Mouse (Mus musculus) heart, postnatal 0 days (tissue): Measurements from ENCODE around the gene Reln. TPM values are rescaled to one million over a fixed set of nuclear protein-coding genes. Genes with fewer than 3 reads are reported as not detected.

Experiments used
- ATAC-seq: fragments of 200-750 bp; cut with Nextera tagmentation; 2 replicates; pipeline ENCODE4 v1.8.0; 2017; ENCODE audit warnings: low read depth, moderate number of reproducible peaks, moderate library complexity; ENCODE audit not compliant: insufficient read depth
- DNase-seq: peaks from one replicate; pipeline ENCODE4 v3.0.0-alpha.2; 2016; ENCODE audit warnings: low spot score
- H3K27ac ChIP-seq: fragments of 300-500 bp; sonication (generic); 2 replicates; pipeline ENCODE4 v1.5.1; 2014; ENCODE audit warnings: low read depth, mild to moderate bottlenecking
- H3K27me3 ChIP-seq: fragments of 300-500 bp; sonication (generic); 2 replicates; pipeline ENCODE4 v1.6.1; 2014; ENCODE audit warnings: low read length, mixed read lengths; ENCODE audit not compliant: control insufficient read depth, insufficient read depth
- H3K36me3 ChIP-seq: fragments of 300-500 bp; sonication (generic); replicated peaks from 2 replicates; pipeline ENCODE4 v1.6.1; 2014; ENCODE audit warnings: low read length, mixed read lengths; ENCODE audit not compliant: control insufficient read depth, insufficient read depth
- H3K4me1 ChIP-seq: fragments of 300-500 bp; sonication (generic); 2 replicates; pipeline ENCODE4 v1.6.1; 2014; ENCODE audit warnings: antibody characterized with exemption; ENCODE audit not compliant: control insufficient read depth, insufficient read depth
- H3K4me2 ChIP-seq: fragments of 300-500 bp; sonication (generic); 2 replicates; pipeline ENCODE4 v1.6.1; 2014; ENCODE audit warnings: low read depth, mild to moderate bottlenecking, low read length, moderate library complexity
- H3K4me3 ChIP-seq: fragments of 300-500 bp; sonication (generic); 2 replicates; pipeline ENCODE4 v1.5.1; 2014; ENCODE audit warnings: low read depth, low read length
- H3K9ac ChIP-seq: fragments of 300-500 bp; sonication (generic); replicated peaks from 2 replicates; pipeline ENCODE4 v1.6.1; 2014; ENCODE audit warnings: low read depth, low read length, mixed read lengths
- H3K9me3 ChIP-seq: fragments of 300-500 bp; sonication (generic); replicated peaks from 2 replicates; pipeline ENCODE4 v1.6.1; 2016; ENCODE audit warnings: low read length; ENCODE audit not compliant: control insufficient read depth
- CTCF ChIP-seq: IDR thresholded peaks from 2 replicates; pipeline ENCODE4 v1.5.1; 2016; ENCODE audit warnings: antibody characterized with exemption, control low read depth, low read depth
- EP300 ChIP-seq: IDR thresholded peaks from 2 replicates; pipeline ENCODE4 v1.6.1; 2016; ENCODE audit warnings: antibody characterized with exemption, low read depth
- WGBS: fragments of 180-500 bp; shearing (Covaris S2); extraction: QIAGEN DNeasy Blood & Tissue Kit; methylation state at CpG from one replicate; pipeline ENCODE4 v1.1.7; 2014; 5-methylcytosine and 5-hydroxymethylcytosine counted together
- polyA plus RNA-seq: library from polyadenylated mRNA; unstranded; fragments of >200 nt; fragmentation: Nextera tagmentation; extraction: Ambion mirVana; gene quantifications from 2 replicates; pipeline ENCODE4 v1.2.1, GENCODE M21; 2015
- total RNA-seq: library from RNA; depleted of rRNA; stranded (reverse); fragments of >200 nt; gene quantifications from 2 replicates; pipeline ENCODE4 v1.2.3, GENCODE M21; 2014; ENCODE audit warnings: low replicate concordance

Gene Reln
- total and polyA plus RNA-seq, 2 experiments from 2014 or later, result 1.00 to 14.4 TPM

- H3K36me3 ChIP-seq, result no peaks in the 10 kb centered on the region
- no peak overlapping the region for H3K27ac ChIP-seq
- H3K9ac ChIP-seq, result no peak overlapping the region
- no peak for ATAC-seq
- no peak overlapping the region for H3K4me3 ChIP-seq
- WGBS, result 36% methylated on average over 14 of the region's 14 CpGs
- no peak for DNase-seq
- H3K4me2 ChIP-seq, result no peak overlapping the region
- H3K27me3 ChIP-seq, result peaks cover 72% of the 10 kb centered on the region
- no peaks in the 10 kb centered on the region for H3K9me3 ChIP-seq
- TF ChIP-seq CTCF (no peak), EP300 (no peak)
- no peaks in the 10 kb centered on the region for H3K4me1 ChIP-seq
Observed at GRCm38 (mm10) chr5:22345894-22346635, 1.6 kb upstream of the Reln start.

- Histone ChIP-seq H3K9me3 (no peaks in the 10 kb centered on the region), H3K4me2 (peak overlapping the region; percentile 96), H3K36me3 (no peaks in the 10 kb centered on the region), H3K27ac (no peak overlapping the region), H3K4me3 (peak overlapping the region; percentile 65), H3K27me3 (peaks cover 80% of the 10 kb centered on the region), H3K4me1 (no peaks in the 10 kb centered on the region), H3K9ac (no peak overlapping the region)
- ATAC-seq, result no peak
- no peak for DNase-seq
- WGBS, result under 1% methylated on average over 55 of the region's 58 CpGs
- TF ChIP-seq CTCF (no peak), EP300 (no peak)
Observed at GRCm38 (mm10) chr5:22344976-22345651, 612 bp upstream of the Reln start.

- Histone ChIP-seq H3K36me3 (no peaks in the 10 kb centered on the region), H3K4me3 (peak overlapping the region; percentile 65), H3K9me3 (no peaks in the 10 kb centered on the region), H3K4me2 (peak overlapping the region; percentile 96), H3K4me1 (no peaks in the 10 kb centered on the region), H3K27me3 (peaks cover 85% of the 10 kb centered on the region), H3K27ac (no peak overlapping the region), H3K9ac (no peak overlapping the region)
- under 1% methylated on average over 55 of the region's 65 CpGs for WGBS
- DNase-seq (no peak), ATAC-seq (no peak)
- TF ChIP-seq EP300 (no peak), CTCF (no peak)
Observed at GRCm38 (mm10) chr5:22343843-22344555, 503 bp downstream of the Reln start.

- peak overlapping the region; percentile 96 for H3K4me2 ChIP-seq
- H3K36me3 ChIP-seq, result no peaks in the 10 kb centered on the region
- no peak overlapping the region for H3K27ac ChIP-seq
- ATAC-seq (no peak), DNase-seq (no peak)
- H3K4me1 ChIP-seq, result no peaks in the 10 kb centered on the region
- no peak for TF ChIP-seq CTCF
- TF ChIP-seq EP300, result no peak
- no peak overlapping the region for H3K9ac ChIP-seq
- WGBS, result 2% methylated on average over 10 of the region's 10 CpGs
- H3K4me3 ChIP-seq, result peak overlapping the region; percentile 65
- H3K9me3 ChIP-seq, result no peaks in the 10 kb centered on the region
- H3K27me3 ChIP-seq, result peaks cover 85% of the 10 kb centered on the region
Observed at GRCm38 (mm10) chr5:22343536-22343842, 1.0 kb downstream of the Reln start.

- Histone ChIP-seq H3K4me1 (no peaks in the 10 kb centered on the region), H3K27me3 (peaks cover 76% of the 10 kb centered on the region), H3K9ac (no peak overlapping the region), H3K9me3 (no peaks in the 10 kb centered on the region), H3K36me3 (no peaks in the 10 kb centered on the region), H3K4me3 (no peak overlapping the region), H3K27ac (no peak overlapping the region), H3K4me2 (no peak overlapping the region)
- 39% methylated on average over 7 of the region's 7 CpGs for WGBS
- TF ChIP-seq CTCF, result no peak
- no peak for TF ChIP-seq EP300
- DNase-seq (no peak), ATAC-seq (no peak)
Observed at GRCm38 (mm10) chr5:22342461-22342860, 2.0 kb downstream of the Reln start.
